Mouse (Mus musculus) cerebellum, postnatal 25 days (tissue): ENCODE measurements around the gene March6.

ENCODE experiments used
- DNase-seq, 2 experiments: peaks; one replicate each; pipeline ENCODE4 v3.0.0; 2021; ENCODE audit warnings: mixed read lengths in 2 of 2

March6 gene

DNA sequence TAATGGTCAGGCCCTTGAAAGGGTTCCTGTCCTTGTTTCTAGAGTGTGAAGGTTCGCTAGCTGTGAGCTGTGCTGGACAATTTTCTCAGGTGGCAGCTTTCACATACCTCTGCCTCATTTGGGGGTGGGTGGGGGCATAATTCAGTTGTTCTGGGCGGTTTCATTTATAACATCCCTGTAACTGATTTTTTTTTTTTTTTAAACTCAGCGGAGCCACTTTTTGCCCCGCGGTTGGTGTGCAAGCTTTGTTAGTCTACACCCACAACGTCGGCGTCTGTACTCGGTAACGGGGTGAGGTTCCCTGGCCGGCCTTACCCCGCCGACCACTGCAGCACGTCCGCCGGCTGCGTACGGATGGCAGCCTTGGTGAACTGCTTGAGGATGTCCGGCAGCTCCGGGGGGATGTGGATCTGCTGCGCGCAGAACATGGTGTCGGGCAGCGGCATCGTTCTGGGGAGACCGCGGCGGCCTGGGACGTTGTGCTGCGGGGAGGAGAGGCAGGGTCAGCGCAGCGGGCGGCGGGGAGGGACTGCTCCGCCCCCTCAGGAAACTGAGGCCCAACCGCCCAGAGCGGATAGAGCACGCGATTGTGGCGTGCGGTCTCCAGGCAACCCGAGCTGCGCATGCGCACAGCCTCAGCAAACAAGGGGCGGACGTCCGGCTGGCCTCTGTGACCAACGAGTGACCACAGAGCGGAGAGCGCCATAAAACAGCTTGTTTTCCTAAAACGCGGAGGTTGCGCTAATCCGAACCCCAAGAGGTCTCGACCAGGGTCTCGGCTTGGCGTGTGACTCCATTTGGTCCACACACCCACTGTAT lies 77.5 kb downstream of the March6 start, which contains the start of gene Ropn1l:
Gene Ropn1l (minus strand): TSS at position 640 of the 819 bp plus-strand sequence.
- peak; percentile 91 to 94 for DNase-seq

GRCm38 (mm10) chr15:31452336-31453097 lies 78.3 kb downstream of the March6 start:
- no peak for DNase-seq

DNA sequence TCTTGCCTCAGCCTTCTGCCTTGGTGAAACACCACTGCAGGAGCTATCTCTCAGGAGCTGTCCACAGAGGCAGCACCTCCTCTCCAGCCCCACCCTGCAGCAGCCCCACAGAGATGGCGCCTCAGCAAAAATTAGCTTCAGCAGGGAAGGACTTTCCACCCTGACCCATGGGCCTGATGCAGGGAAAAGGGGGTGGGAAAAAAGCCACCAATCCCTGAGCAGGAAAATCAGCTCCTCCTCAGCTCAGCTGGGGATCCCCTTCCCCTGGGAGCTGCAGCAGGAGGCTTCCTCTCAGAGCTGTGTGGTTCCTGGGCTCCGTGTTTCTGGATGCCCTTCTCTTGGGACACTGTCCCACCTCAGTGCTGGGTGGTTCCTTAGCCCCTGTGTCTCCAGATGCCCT lies 81.1 kb downstream of the March6 start:
- no peak for DNase-seq

DNA sequence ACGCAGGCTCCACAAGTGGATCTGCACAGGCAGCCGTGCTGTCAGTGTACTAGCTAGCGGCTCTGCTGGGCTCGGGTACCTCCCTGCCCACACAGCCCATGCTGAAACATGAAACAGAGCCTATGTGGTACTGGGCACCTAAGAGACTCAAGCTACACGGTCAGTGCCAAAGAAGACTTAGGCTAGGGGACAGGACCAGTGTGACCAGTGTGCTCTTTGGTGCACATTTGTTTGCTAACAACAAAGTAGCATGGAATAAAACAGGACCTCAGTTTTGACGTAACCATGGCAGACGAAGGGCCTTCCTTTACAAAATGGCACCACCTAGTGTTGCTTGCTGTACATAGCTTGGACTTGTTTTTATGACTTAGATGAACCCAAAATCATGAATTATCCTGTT lies 83.7 kb downstream of the March6 start:
- peak; percentile 34 to 59 for DNase-seq

DNA sequence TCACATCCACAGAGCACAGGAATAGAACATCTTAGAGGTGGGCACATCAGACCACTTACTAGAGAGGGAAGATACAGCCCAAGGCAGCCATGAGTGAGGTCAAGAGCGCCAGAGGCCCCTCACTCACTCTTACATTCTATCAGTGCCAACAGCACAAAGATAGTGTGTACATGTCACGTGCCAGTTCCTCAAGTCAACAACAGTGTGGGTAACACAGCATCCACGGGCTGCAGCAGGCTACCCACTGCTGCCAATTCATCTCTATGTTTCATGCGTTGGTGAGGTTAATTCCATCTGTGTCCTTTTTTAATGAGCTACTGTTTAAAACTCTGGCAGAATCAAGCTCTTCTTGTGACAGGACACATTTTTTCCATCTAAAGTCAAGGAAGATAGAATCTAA lies 88.2 kb downstream of the March6 start:
- DNase-seq, result no peak

GRCm38 (mm10) chr15:31441996-31442395 lies 88.9 kb downstream of the March6 start:
- DNase-seq, result no peak

DNA sequence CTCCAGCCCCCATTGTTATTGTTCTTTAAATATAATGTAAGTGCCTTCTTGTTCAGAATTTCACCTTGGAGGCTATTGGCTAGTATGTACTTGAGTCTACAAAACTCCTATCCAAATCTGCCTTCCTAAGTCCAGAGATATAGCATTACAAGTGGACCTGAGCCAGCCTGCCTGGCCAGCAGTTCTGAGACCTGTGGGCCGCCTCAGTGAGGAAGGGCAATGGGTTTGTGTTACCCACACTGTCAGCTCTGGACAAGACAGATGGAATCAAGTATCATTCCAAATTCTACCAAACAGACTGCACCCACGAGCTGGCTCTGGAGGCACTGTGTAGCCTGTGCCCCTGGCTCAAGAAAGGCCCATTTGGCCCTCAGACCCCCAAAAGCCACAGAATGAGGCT lies 94.0 kb downstream of the March6 start:
- DNase-seq, result no peak

DNA sequence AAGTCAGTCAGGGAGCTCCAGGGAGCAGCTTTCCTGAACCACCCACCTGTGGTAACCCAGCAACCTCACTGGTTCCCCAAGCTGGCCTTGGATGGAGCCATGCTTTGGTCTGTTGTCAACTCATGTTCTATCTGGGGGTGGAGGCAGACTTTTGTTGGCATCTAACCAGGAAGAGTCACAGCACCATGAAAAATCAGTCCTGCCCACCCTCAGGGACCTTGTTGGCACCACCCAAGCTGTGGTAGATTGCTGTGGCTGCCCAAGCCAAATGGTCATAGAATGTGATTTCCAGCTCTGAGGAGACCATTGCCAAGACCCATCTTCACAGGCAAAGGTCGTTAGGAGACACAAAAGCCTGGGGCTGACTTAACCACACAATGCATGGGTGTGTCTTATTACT lies 94.8 kb downstream of the March6 start:
- DNase-seq, result no peak

DNA sequence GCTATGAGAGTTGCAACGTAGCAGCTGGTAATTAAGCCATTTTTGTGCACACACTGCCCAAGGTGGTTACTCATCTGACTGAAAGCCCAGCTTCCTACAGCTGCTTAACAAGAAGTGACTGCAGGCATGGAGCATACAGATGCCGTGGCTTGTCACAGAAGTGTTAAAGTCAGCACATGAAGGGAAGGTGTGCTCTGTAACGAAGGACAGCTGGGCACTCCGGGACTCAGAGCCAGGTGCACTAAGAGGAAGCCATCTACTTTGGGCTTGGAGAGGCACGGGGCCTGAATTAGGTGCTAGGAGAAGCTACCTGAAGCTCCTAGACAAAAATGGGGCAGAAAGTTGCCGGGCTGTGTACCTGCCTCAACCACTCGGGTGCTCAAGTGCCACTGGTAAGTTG lies 97.1 kb downstream of the March6 start:
- no peak for DNase-seq

- DNase-seq, result no peak
These were observed 99.0 kb downstream of the March6 start for GRCm38 (mm10) chr15:31431847-31432246.

GRCm38 (mm10) chr15:31430014-31430413 lies 100.8 kb downstream of the March6 start:
- DNase-seq, result no peak

GRCm38 (mm10) chr15:31429429-31429828 lies 101.4 kb downstream of the March6 start:
- DNase-seq, result no peak

DNA sequence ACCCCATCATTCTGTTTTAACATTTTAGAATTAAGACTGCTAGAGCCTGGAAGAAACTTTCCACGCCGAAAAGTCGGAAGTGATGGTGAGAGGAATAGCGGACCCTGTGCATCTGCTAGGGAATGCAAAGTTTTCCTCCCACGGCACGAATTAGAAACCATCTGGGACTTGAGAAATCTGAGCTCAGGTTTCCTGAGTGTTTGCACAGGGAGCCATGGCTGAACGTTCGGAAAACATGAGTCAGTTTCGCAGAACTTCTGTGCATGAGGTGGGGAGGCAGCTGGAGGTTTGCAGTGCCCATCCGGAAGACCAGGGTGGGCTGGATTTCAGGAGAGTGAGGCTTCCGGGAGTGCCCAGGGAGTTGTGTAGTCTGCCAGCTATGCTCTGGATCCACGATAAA lies 102.3 kb downstream of the March6 start:
- DNase-seq, result no peak

DNA sequence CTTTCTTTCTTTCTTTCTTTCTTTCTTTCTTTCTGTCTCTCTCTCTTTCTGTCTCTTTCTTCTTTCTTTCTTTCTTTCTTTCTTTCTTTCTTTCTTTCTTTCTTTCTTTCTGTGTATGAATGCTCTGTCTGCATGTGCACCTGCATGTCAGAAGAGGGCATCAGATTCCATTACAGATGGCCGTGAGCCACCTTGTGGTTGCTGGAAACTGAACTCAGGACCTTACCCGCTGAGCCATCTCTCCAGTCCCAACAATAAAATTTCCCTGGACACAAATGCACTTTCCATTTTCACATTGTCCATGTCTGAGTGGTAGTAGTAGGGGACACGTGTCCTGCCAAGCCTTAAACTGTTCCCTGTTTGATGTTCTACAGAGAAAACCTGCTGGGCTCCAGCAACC lies 103.5 kb downstream of the March6 start:
- DNase-seq, result no peak

GRCm38 (mm10) chr15:31426066-31426706 lies 104.7 kb downstream of the March6 start:
- DNase-seq, result no peak

- DNase-seq, result no peak
These were observed 108.0 kb downstream of the March6 start for GRCm38 (mm10) chr15:31422649-31423369.

DNA sequence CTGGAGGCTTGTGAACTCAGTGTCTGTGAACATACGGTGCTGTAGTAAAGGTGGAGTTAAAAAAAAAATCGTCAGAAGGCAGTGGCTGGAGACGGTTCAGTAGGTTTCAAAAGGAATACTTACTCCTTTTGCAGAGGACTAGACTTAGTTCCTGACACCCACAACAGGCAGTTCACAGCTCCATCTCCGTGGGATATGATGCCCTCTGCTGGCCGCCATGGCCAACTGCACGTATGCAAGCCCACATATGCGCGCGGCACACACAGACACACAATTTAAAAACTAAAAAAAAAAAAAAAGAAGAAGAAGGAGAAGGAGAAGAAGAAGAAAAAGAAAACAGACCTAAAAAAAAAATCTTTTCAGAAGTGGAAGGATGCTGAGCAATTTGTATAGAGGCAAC lies 111.8 kb downstream of the March6 start:
- DNase-seq, result peak; percentile 41 to 66

DNA sequence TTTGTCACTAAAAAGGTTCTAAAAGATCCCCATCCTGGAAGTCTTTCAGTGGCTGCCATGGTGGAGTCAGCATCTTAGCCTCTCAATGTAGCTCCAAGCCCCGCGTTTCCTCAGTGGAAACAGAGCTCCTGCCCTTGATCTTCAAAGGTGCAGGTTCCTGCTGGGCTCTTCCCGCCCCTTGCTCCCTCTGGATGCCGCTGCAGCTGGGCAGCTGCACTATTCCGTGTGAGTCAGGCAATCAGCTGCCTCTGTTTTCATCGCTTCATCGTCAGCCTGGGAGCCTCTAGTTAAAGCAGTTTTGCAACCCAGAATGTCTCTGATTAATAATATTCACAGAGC lies 112.2 kb downstream of the March6 start:
- peak; percentile 15 to 16 for DNase-seq

DNA sequence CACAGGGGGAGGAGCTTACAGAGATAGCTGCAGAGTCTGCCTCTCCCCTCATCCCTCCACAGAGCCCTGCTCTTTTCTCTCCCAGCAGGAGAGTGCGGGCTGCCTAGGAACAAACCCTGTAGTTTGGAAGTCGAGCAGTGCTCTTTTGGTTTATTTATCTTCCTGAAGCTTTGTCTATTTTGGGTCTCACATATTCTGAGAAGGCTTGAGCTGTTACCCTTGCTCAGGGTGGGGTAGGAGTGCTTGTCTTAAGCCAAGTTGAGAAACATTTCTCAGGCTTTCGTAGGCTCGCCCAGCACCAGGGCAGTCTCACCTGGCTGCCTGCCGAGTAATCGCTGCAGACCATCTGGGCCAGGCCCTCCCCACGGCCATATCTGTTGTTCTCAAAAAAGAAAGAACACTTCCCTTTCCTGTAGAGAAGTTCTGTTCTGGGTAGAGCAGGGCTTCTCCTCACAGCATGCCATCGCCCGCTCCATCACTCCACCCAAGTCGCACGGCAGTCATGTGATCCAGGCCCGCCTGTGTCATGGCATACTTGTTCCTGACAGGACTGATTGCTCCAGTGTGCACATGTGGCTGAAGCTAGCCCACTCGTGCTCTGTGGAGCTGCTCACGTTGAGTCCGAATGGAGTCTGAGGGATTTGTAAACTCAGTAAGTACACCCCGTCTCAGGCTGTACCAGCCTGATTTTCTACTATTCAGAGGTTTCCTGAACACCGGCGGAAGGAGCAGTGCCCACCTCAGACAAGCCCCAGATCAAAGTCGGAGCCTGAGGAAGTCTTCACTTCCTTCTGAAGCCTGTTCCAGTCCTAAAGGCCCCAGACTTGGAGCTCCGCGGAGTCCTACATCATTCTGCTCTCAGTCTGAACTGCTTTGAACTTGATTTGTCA lies 112.8 kb downstream of the March6 start:
- DNase-seq, result peak; percentile 78 to 85

GRCm38 (mm10) chr15:31417409-31417795 lies 113.5 kb downstream of the March6 start:
- DNase-seq, result peak; percentile 20 to 39

- DNase-seq, result no peak
These were observed 115.7 kb downstream of the March6 start for GRCm38 (mm10) chr15:31415181-31415580.
